Mouse (Mus musculus): ENCODE data around the gene Tmem44.
A peak's percentile ranks its signal among the peaks of the same experiment; 100 is the strongest.

Tmem44 gene

GRCm38 (mm10) chr16:30550748-30551192 is at the start of gene Tmem44:
TSS of gene Tmem44 (minus strand) at chr16:30550842.
- DNase-seq (ENCODE audit: low spot score in 2 of 2), result no peak

GRCm38 (mm10) chr16:30599491-30600268 is 49.0 kb upstream of the Tmem44 start, which contains the start of gene Fam43a:
TSS of gene Fam43a (plus strand) at chr16:30599723.
- DNase-seq (ENCODE audit: low spot score in 2 of 2), result peak; percentile 69 to 85

GRCm38 (mm10) chr16:30596959-30597681 is 46.5 kb upstream of the Tmem44 start:
- peak; percentile 77 to 87 for DNase-seq (ENCODE audit: low spot score in 2 of 2)

GRCm38 (mm10) chr16:30595835-30596557 is 45.4 kb upstream of the Tmem44 start:
- DNase-seq (ENCODE audit: low spot score in 2 of 2), result no peak

- DNase-seq (ENCODE audit: low spot score in 2 of 2), result no peak
Observed at GRCm38 (mm10) chr16:30595356-30595755, 44.7 kb upstream of the Tmem44 start.

GRCm38 (mm10) chr16:30591990-30592389 is 41.3 kb upstream of the Tmem44 start:
- DNase-seq (ENCODE audit: low spot score in 2 of 2), result peak in 1 of 2 experiments; percentile 38

- DNase-seq (ENCODE audit: low spot score in 2 of 2), result no peak
Observed at GRCm38 (mm10) chr16:30590264-30591209, 39.9 kb upstream of the Tmem44 start.

GRCm38 (mm10) chr16:30587494-30588327 is 37.1 kb upstream of the Tmem44 start, which contains the start of gene Lsg1:
TSS of gene Lsg1 (minus strand) at chr16:30587592.
- peak; percentile 75 to 89 for DNase-seq (ENCODE audit: low spot score in 2 of 2)

GRCm38 (mm10) chr16:30586935-30587493 is 36.4 kb upstream of the Tmem44 start:
- peak in 1 of 2 experiments; percentile 57 for DNase-seq (ENCODE audit: low spot score in 2 of 2)

GRCm38 (mm10) chr16:30580765-30581164 is 30.1 kb upstream of the Tmem44 start:
- DNase-seq (ENCODE audit: low spot score in 2 of 2), result no peak

GRCm38 (mm10) chr16:30576392-30576791 is 25.8 kb upstream of the Tmem44 start:
- DNase-seq (ENCODE audit: low spot score in 2 of 2), result no peak

- no peak for DNase-seq (ENCODE audit: low spot score in 2 of 2)
Observed at GRCm38 (mm10) chr16:30575815-30576214, 25.2 kb upstream of the Tmem44 start.

- no peak for DNase-seq (ENCODE audit: low spot score in 2 of 2)
Observed at GRCm38 (mm10) chr16:30572239-30572638, 21.6 kb upstream of the Tmem44 start.

- DNase-seq (ENCODE audit: low spot score in 2 of 2), result no peak
Observed at GRCm38 (mm10) chr16:30571378-30571777, 20.7 kb upstream of the Tmem44 start.

GRCm38 (mm10) chr16:30570173-30570572 is 19.5 kb upstream of the Tmem44 start:
- DNase-seq (ENCODE audit: low spot score in 2 of 2), result no peak

- DNase-seq (ENCODE audit: low spot score in 2 of 2), result no peak
Observed at GRCm38 (mm10) chr16:30565631-30566030, 15.0 kb upstream of the Tmem44 start.

- DNase-seq (ENCODE audit: low spot score in 2 of 2), result no peak
Observed at GRCm38 (mm10) chr16:30560601-30561000, 10.0 kb upstream of the Tmem44 start.

- DNase-seq (ENCODE audit: low spot score in 2 of 2), result no peak
Observed at GRCm38 (mm10) chr16:30559312-30559992, 8.8 kb upstream of the Tmem44 start.

GRCm38 (mm10) chr16:30554109-30554508 is 3.5 kb upstream of the Tmem44 start:
- no peak for DNase-seq (ENCODE audit: low spot score in 2 of 2)
